In genomic region chr2:4252541-4253291, GRCm38 (mm10) we compare ENCODE assay signal across 7 mouse cellular contexts.
A peak's percentile ranks its signal among the peaks of the same experiment; 100 is the strongest.
DNase-seq lines count a peak whose midpoint lies in the region; ATAC-seq lines count a peak whose summit lies in the region.

No protein-coding gene starts in this region.

- H3K4me3 ChIP-seq in heart, embryonic 15.5 days = no peak overlapping the region

- H3K4me1 ChIP-seq in heart, embryonic 15.5 days (replicated peaks) = peaks cover 16% of the 10 kb centered on the region

- H3K9me3 ChIP-seq in heart, embryonic 15.5 days (replicated peaks) = no peaks in the 10 kb centered on the region

- ATAC-seq in heart, embryonic 15.5 days (replicated peaks; ENCODE audit: insufficient number of reproducible peaks, insufficient read depth, low FRiP score, low read depth) = peak; percentile 77
- no peak for ATAC-seq in megakaryocyte progenitor cell, adult 5-6 weeks (replicated peaks; ENCODE audit: poor library complexity)

- DNase-seq in Muller cell, postnatal 12 days (ENCODE audit: inconsistent ontology term) = peak; percentile 53
- peak; percentile 24 for DNase-seq in adrenal gland, postnatal 14 days
- DNase-seq in lung, postnatal 10 days = peak; percentile 22
- no peak for DNase-seq in frontal cortex, postnatal 25 days (ENCODE audit: low spot score in 2 of 2)
- no peak for DNase-seq in embryo, embryonic 9.5 days (ENCODE audit: extremely low spot score)

- no peak overlapping the region for H3K9ac ChIP-seq in heart, embryonic 15.5 days

- 11% methylated on average over 9 of the region's 9 CpGs for WGBS in heart, embryonic 15.5 days

- peak overlapping the region; percentile 95 for H3K27ac ChIP-seq in heart, embryonic 15.5 days

- H3K27me3 ChIP-seq in heart, embryonic 15.5 days = no peaks in the 10 kb centered on the region

- no peaks in the 10 kb centered on the region for H3K36me3 ChIP-seq in heart, embryonic 15.5 days

- H3K4me2 ChIP-seq in heart, embryonic 15.5 days = peak overlapping the region; percentile 51

Comparison
In these comparisons a context has a peak if more than half of its experiments do, and no peak if none do; other contexts are left out.
1. DNase-seq: peak in Muller cell, postnatal 12 days (single experiment), adrenal gland, postnatal 14 days (single experiment) and lung, postnatal 10 days (single experiment); none in frontal cortex, postnatal 25 days (0 of 2) and embryo, embryonic 9.5 days (single experiment).